ENCODE assay signal across 13 mouse cellular contexts in genomic region chr14:59155589-59155988, GRCm38 (mm10). TPM values are rescaled to one million over a fixed set of nuclear protein-coding genes. Genes with fewer than 3 reads are reported as not detected.
DNase-seq lines count a peak whose midpoint lies in the region; ATAC-seq and TF ChIP-seq lines count a peak whose summit lies in the region.
"Had no signal": no experiment of that assay in that cellular context is flagged by ENCODE, and none has a peak within 500 bp of the region (broad histone marks: within the 10 kb centered on the region; RNA-seq: fewer than 3 reads in every experiment).

No protein-coding gene starts in this region.

- no peaks in the 10 kb centered on the region for H3K36me3 ChIP-seq in kidney, adult 2 months (ENCODE audit: control insufficient read depth, insufficient read depth, low read length)
- H3K36me3 ChIP-seq in lung, embryonic 14.5 days (ENCODE audit: insufficient read depth), result no peaks in the 10 kb centered on the region

- H3K27ac ChIP-seq in kidney, adult 2 months (ENCODE audit: insufficient read depth, low read depth, low read length), result no peak overlapping the region
- no peak overlapping the region for H3K27ac ChIP-seq in lung, embryonic 14.5 days (ENCODE audit: low read depth)

- H3K9me3 ChIP-seq in lung, embryonic 14.5 days (ENCODE audit: low read depth, low read length), result no peaks in the 10 kb centered on the region
- H3K9me3 ChIP-seq: megakaryocyte, embryonic 14.5 days had no signal

- TF ChIP-seq CTCF in kidney, adult 2 months (conservative IDR thresholded peaks at IDR 0.05; ENCODE audit: insufficient read depth, insufficient read length, low read depth, low read length), result peak; percentile 30; the same call in 1 of the 2 replicates
- TF ChIP-seq CTCF in lung, embryonic 14.5 days (IDR thresholded peaks at IDR 0.05; ENCODE audit: low read depth), result peak; percentile 32; the same call in 1 of the 2 replicates

- no peaks in the 10 kb centered on the region for H3K27me3 ChIP-seq in kidney, adult 2 months (replicated peaks; ENCODE audit: control insufficient read depth, insufficient read depth, low read length)
- H3K27me3 ChIP-seq in lung, embryonic 14.5 days (ENCODE audit: insufficient read depth, low read length), result no peaks in the 10 kb centered on the region
- H3K27me3 ChIP-seq: megakaryocyte, embryonic 14.5 days had no signal

- no peak for ATAC-seq in lung, embryonic 14.5 days (ENCODE audit: insufficient read depth)

- H3K4me1 ChIP-seq in kidney, adult 2 months (ENCODE audit: control insufficient read depth, insufficient read depth, low read length), result peaks cover 7% of the 10 kb centered on the region; the same call in 1 of the 2 replicates
- H3K4me1 ChIP-seq in lung, embryonic 14.5 days (ENCODE audit: insufficient read depth), result no peaks in the 10 kb centered on the region
- H3K4me1 ChIP-seq: megakaryocyte, embryonic 14.5 days had no signal

- H3K4me3 ChIP-seq in kidney, adult 2 months (ENCODE audit: insufficient read depth, low read depth, low read length), result no peak overlapping the region
- no peak overlapping the region for H3K4me3 ChIP-seq in lung, embryonic 14.5 days (ENCODE audit: low read depth, low read length)
- H3K4me3 ChIP-seq: megakaryocyte, embryonic 14.5 days had no signal

- H3K9ac ChIP-seq in lung, embryonic 14.5 days, result no peak overlapping the region

- peak; percentile 6 for DNase-seq in adrenal gland, postnatal 14 days
- DNase-seq in adrenal gland, adult 2 months, result no peak
- DNase-seq in kidney, adult 2 months, result peak; percentile 38
- no peak for DNase-seq in kidney, adult 11 months
- peak; percentile 46 for DNase-seq in lung, embryonic 14.5 days
- no peak for DNase-seq in lung, postnatal 10 days
- DNase-seq in retina, embryonic 14.5 days (ENCODE audit: low spot score), result peak; percentile 20
- no peak for DNase-seq in cerebellum, postnatal 4 days (ENCODE audit: low spot score in 2 of 2)
- DNase-seq: gastrocnemius, postnatal 25 days had no signal

- WGBS in kidney, adult 2 months, result 72% methylated on average over 2 of the region's 2 CpGs
- 74% methylated on average over 2 of the region's 2 CpGs for WGBS in lung, embryonic 14.5 days

- TF ChIP-seq POLR2A in kidney, adult 2 months (IDR thresholded peaks at IDR 0.05; ENCODE audit: low read depth, low read length), result no peak

- H3K4me2 ChIP-seq in lung, embryonic 14.5 days, result no peak overlapping the region

RNA-seq across cellular contexts. Expression of gene 1700129C05Rik, which starts 12.9 kb away (rescaled TPM):
- total RNA-seq in adrenal gland, postnatal 14 days (2021), result not detected in 2 replicates
- total RNA-seq in adrenal gland, adult 2 months (2021), result not detected
- polyA plus RNA-seq in adrenal gland, adult 2 months (2012; rRNA removed), result not detected in 2 replicates
- 0.24 TPM in 1 of 2 replicates, not detected in the other for polyA plus RNA-seq in kidney, adult 2 months (2012; rRNA removed)
- not detected in 2 replicates for polyA plus RNA-seq in lung, embryonic 14.5 days (2014; fragmentation: Nextera tagmentation; extraction: Ambion mirVana)
- total RNA-seq: gastrocnemius, postnatal 25 days; hematopoietic stem cell, adult 5-6 weeks; layer of hippocampus, postnatal 14 days had no signal
- polyA plus RNA-seq: stomach, embryonic 16.5 days had no signal

RNA-seq across cellular contexts. Expression of gene Gm5142, which starts 23.0 kb away (rescaled TPM):
- total RNA-seq in adrenal gland, postnatal 14 days (2021), result not detected in 2 replicates
- not detected for total RNA-seq in adrenal gland, adult 2 months (2021)
- polyA plus RNA-seq in adrenal gland, adult 2 months (2012; rRNA removed), result not detected in 2 replicates
- polyA plus RNA-seq in kidney, adult 2 months (2012; rRNA removed), result 0.23 TPM in 2 replicates
- not detected in 2 replicates for polyA plus RNA-seq in lung, embryonic 14.5 days (2014; fragmentation: Nextera tagmentation; extraction: Ambion mirVana)
- total RNA-seq: gastrocnemius, postnatal 25 days; hematopoietic stem cell, adult 5-6 weeks; layer of hippocampus, postnatal 14 days had no signal
- polyA plus RNA-seq: stomach, embryonic 16.5 days had no signal

RNA-seq across cellular contexts. Expression of gene Rcbtb1, which starts 45.4 kb away (rescaled TPM):
- 25.5 and 32.2 TPM in 2 replicates for total RNA-seq in adrenal gland, postnatal 14 days (2021)
- 10 to 100 TPM; 24.8 to 35.2 TPM for total RNA-seq in adrenal gland, adult 2 months (2021)
- polyA plus RNA-seq in adrenal gland, adult 2 months (2012; rRNA removed), result 19.4 and 24.7 TPM in 2 replicates
- 11.9 and 13.2 TPM in 2 replicates for polyA plus RNA-seq in kidney, adult 2 months (2012; rRNA removed)
- polyA plus RNA-seq in lung, embryonic 14.5 days (2014; fragmentation: Nextera tagmentation; extraction: Ambion mirVana), result 69.3 and 84.5 TPM in 2 replicates

Comparison
In these comparisons a context has a peak if more than half of its experiments do, and no peak if none do; other contexts are left out.
1. DNase-seq: peak in adrenal gland, postnatal 14 days (single experiment), kidney, adult 2 months (single experiment), lung, embryonic 14.5 days (single experiment) and retina, embryonic 14.5 days (single experiment); none in adrenal gland, adult 2 months (single experiment), kidney, adult 11 months (single experiment), lung, postnatal 10 days (single experiment) and cerebellum, postnatal 4 days (0 of 2).